Comparison of ENCODE assay signal across 9 mouse cellular contexts in the genomic region with DNA sequence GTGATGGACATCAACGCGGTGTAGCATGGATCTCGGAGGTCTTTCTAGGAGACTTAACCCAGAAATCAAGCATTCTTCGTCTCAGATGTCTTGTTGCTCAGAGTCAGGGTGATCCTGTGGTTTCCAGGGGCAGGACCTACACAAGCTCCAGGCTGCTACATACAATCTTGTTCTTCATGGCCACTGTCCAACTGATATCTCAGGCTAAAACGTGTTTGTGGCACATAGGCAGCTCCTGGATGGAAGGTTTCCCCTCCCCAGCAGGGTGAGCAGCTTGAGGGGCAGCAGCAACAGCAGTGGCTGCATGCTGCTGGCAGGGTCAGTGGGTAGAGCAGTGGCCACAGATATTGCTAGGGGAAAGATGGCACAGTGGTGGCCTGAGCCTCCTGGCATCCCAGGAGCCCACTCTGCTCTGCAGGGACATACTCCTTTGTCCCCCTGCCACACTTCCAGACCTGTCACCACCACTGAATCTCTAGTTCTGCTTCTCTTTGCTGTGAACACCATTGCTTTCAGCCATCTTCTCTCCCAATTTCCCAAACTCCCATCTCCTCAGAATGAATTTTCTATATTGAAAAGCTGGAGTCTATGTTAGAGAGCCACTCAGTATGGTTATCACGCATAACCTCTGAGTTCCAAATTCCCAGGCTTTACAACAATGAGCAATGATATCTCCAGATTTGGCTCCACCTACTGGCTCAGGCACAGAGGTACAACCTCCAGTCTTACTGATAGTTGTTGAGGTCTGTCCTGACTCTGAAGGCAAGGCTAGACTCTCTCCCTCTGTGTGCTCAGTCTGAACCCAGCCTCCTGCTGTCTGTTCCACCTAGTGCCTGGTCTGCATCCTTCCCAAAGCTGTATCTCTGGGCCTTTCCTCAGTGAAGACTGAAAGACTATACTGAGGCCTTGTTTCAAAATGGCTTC. TPM values are rescaled to one million over a fixed set of nuclear protein-coding genes. Genes with fewer than 3 reads are reported as not detected.
A peak's percentile ranks its signal among the peaks of the same experiment; 100 is the strongest.
DNase-seq lines count a peak whose midpoint lies in the region; ATAC-seq and TF ChIP-seq lines count a peak whose summit lies in the region.
"Had no signal": no experiment of that assay in that cellular context is flagged by ENCODE, and none has a peak within 500 bp of the region (broad histone marks: within the 10 kb centered on the region; RNA-seq: fewer than 3 reads in every experiment).

No protein-coding gene starts in this region.

- TF ChIP-seq CTCF in gastrocnemius, adult 2 months (IDR thresholded peaks at IDR 0.05): peak; percentile 33; the same call in 1 of the 2 replicates
- peak; percentile 47 for TF ChIP-seq CTCF in E14TG2a.4 (conservative IDR thresholded peaks at IDR 0.05; ENCODE audit: low read length)

- H3K36me3 ChIP-seq in E14TG2a.4 (ENCODE audit: insufficient read depth, low read length): no peaks in the 10 kb centered on the region
- H3K36me3 ChIP-seq in lung, embryonic 16.5 days (ENCODE audit: control insufficient read depth, insufficient read depth, low read length): no peaks in the 10 kb centered on the region

- no peaks in the 10 kb centered on the region for H3K4me1 ChIP-seq in E14TG2a.4 (replicated peaks; ENCODE audit: low read depth, low read length)
- H3K4me1 ChIP-seq in lung, embryonic 16.5 days (replicated peaks; ENCODE audit: control insufficient read depth, insufficient read depth, low read length): no peaks in the 10 kb centered on the region

- DNase-seq in gastrocnemius, adult 2 months: no peak
- no peak for DNase-seq in gastrocnemius, adult 18-20 months (ENCODE audit: low spot score)
- peak; percentile 24 for DNase-seq in kidney, adult 9 months
- peak; percentile 60 for DNase-seq in retina, postnatal 1 day
- DNase-seq in c-Kit-positive CD71-positive TER-119-positive erythroid progenitor cells, embryonic 14.5 days (ENCODE audit: low spot score): no peak

- intact Hi-C loops in gastrocnemius, adult 2 months (cut with DNase I): no loop called here

- no peaks in the 10 kb centered on the region for H3K9me3 ChIP-seq in E14TG2a.4 (ENCODE audit: low read length)
- H3K9me3 ChIP-seq in lung, embryonic 16.5 days (ENCODE audit: control insufficient read depth, low read length): no peaks in the 10 kb centered on the region

- WGBS in lung, embryonic 16.5 days: 59% methylated on average over 6 of the region's 6 CpGs

- peak; percentile 54; the same call in 1 of the 2 replicates for ATAC-seq in erythroid progenitor cell, adult 5-6 weeks (replicated peaks; ENCODE audit: low FRiP score, poor library complexity, severe bottlenecking)
- 0 out of 2 replicates have a peak, but pooled peaks have one; percentile 36 for ATAC-seq in lung, embryonic 16.5 days (ENCODE audit: low read depth)

- H3K4me3 ChIP-seq in gastrocnemius, adult 2 months: no peak overlapping the region
- H3K4me3 ChIP-seq in E14TG2a.4 (replicated peaks; ENCODE audit: low read length): no peak overlapping the region
- no peak overlapping the region for H3K4me3 ChIP-seq in lung, embryonic 16.5 days (ENCODE audit: low read length)

- no peak overlapping the region for H3K9ac ChIP-seq in lung, embryonic 16.5 days (ENCODE audit: low read length)

- H3K27ac ChIP-seq in gastrocnemius, adult 2 months: no peak overlapping the region
- no peak overlapping the region for H3K27ac ChIP-seq in lung, embryonic 16.5 days (ENCODE audit: low read length)

- H3K4me2 ChIP-seq in lung, embryonic 16.5 days (ENCODE audit: low read depth, low read length): no peak overlapping the region

- no peaks in the 10 kb centered on the region for H3K27me3 ChIP-seq in E14TG2a.4 (ENCODE audit: insufficient read depth, low read length)
- H3K27me3 ChIP-seq in lung, embryonic 16.5 days (ENCODE audit: control insufficient read depth, insufficient read depth, low read depth, low read length): no peaks in the 10 kb centered on the region

RNA-seq across cellular contexts. Expression of a gene that starts 36.8 kb away (rescaled TPM):
- not detected for total RNA-seq in gastrocnemius, adult 2 months (2021)
- not detected for total RNA-seq in gastrocnemius, adult 18-20 months (2021)
- not detected in 2 replicates for total RNA-seq in erythroid progenitor cell, adult 5-6 weeks (2015; ENCODE audit: low replicate concordance)
- not detected in 2 replicates for total RNA-seq in erythroid progenitor cell, adult 5-6 weeks (2017; ENCODE audit: low replicate concordance)
- polyA plus RNA-seq in lung, embryonic 16.5 days (2015; fragmentation: Nextera tagmentation; extraction: Ambion mirVana): not detected in 2 replicates
- total RNA-seq: heart, postnatal 10 days had no signal

RNA-seq across cellular contexts. Expression of a gene that starts 41.0 kb away (rescaled TPM):
- not detected for total RNA-seq in gastrocnemius, adult 2 months (2021)
- total RNA-seq in gastrocnemius, adult 18-20 months (2021): not detected
- not detected in 2 replicates for total RNA-seq in erythroid progenitor cell, adult 5-6 weeks (2015; ENCODE audit: low replicate concordance)
- not detected in 2 replicates for total RNA-seq in erythroid progenitor cell, adult 5-6 weeks (2017; ENCODE audit: low replicate concordance)
- 0.93 TPM in 1 of 2 replicates, not detected in the other for polyA plus RNA-seq in lung, embryonic 16.5 days (2015; fragmentation: Nextera tagmentation; extraction: Ambion mirVana)
- total RNA-seq: heart, postnatal 10 days had no signal

Comparison
In these comparisons a context has a peak if more than half of its experiments do, and no peak if none do; other contexts are left out.
1. DNase-seq: peak in kidney, adult 9 months (single experiment) and retina, postnatal 1 day (single experiment); none in gastrocnemius, adult 2 months (single experiment), gastrocnemius, adult 18-20 months (single experiment) and c-Kit-positive CD71-positive TER-119-positive erythroid progenitor cells, embryonic 14.5 days (single experiment).